Mouse (Mus musculus) liver, embryonic 14.5 days (tissue): Measurements from ENCODE around the gene Gjb6. TPM values are rescaled to one million over a fixed set of nuclear protein-coding genes. Genes with fewer than 3 reads are reported as not detected.

ENCODE experiments used
- ATAC-seq: fragments of 200-750 bp; cut with Nextera tagmentation; 2 replicates; pipeline ENCODE4 v1.8.0; 2017; ENCODE audit warnings: moderate number of reproducible peaks, mild to moderate bottlenecking, moderate library complexity; ENCODE audit not compliant: insufficient read depth
- DNase-seq, 3 experiments: peaks; one replicate each; pipeline ENCODE4 v3.0.0-alpha.2; 2012 to 2013; ENCODE audit warnings: low read depth in 3 of 3, low spot score in 3 of 3
- H3K27ac ChIP-seq: fragments of 300-500 bp; sonication (generic); 2 replicates; pipeline ENCODE4 v1.5.1; 2014; ENCODE audit warnings: moderate library complexity, mild to moderate bottlenecking, control low read depth, inconsistent platforms
- H3K27me3 ChIP-seq: fragments of 300-500 bp; sonication (generic); 2 replicates; pipeline ENCODE4 v1.6.1; 2014; ENCODE audit warnings: mild to moderate bottlenecking, low read length, moderate library complexity; ENCODE audit not compliant: control insufficient read depth, insufficient read depth
- H3K36me3 ChIP-seq: fragments of 300-500 bp; sonication (generic); replicated peaks from 2 replicates; pipeline ENCODE4 v1.6.1; 2014; ENCODE audit warnings: low read depth; ENCODE audit not compliant: control insufficient read depth, insufficient read depth
- H3K4me1 ChIP-seq, 2 experiments: fragments of 200-500 bp in 1 of 2; fragments of 300-500 bp in 1 of 2; sonication (generic) in 1 of 2; replicated peaks; 2 replicates each; pipeline ENCODE4 v1.6.1; 2012 to 2014; ENCODE audit warnings: antibody characterized with exemption in 1 of 2, inconsistent platforms in 1 of 2, low read length in 1 of 2; ENCODE audit not compliant: control insufficient read depth in 2 of 2, insufficient read depth in 2 of 2
- H3K4me2 ChIP-seq: fragments of 300-500 bp; sonication (generic); 2 replicates; pipeline ENCODE4 v1.6.1; 2014; ENCODE audit warnings: low read depth, mild to moderate bottlenecking, control low read depth, moderate library complexity
- H3K4me3 ChIP-seq, 2 experiments: fragments of 200-500 bp in 1 of 2; fragments of 300-500 bp in 1 of 2; sonication (generic) in 1 of 2; 2 replicates each; pipeline ENCODE4 v1.5.1; 2012 to 2014; ENCODE audit warnings: low read depth in 2 of 2, low read length in 2 of 2, mild to moderate bottlenecking in 2 of 2, control low read depth in 1 of 2, inconsistent platforms in 1 of 2, moderate library complexity in 1 of 2; ENCODE audit not compliant: insufficient read depth in 1 of 2
- H3K9ac ChIP-seq: fragments of 300-500 bp; sonication (generic); replicated peaks from 2 replicates; pipeline ENCODE4 v1.6.1; 2014; ENCODE audit warnings: mild to moderate bottlenecking, control low read depth, moderate library complexity
- H3K9me3 ChIP-seq: fragments of 300-500 bp; sonication (generic); 2 replicates; pipeline ENCODE4 v1.6.1; 2016; ENCODE audit warnings: low read length, mixed read lengths; ENCODE audit not compliant: control insufficient read depth
- CTCF ChIP-seq: IDR thresholded peaks from 2 replicates; pipeline ENCODE4 v1.5.1; 2016; ENCODE audit warnings: antibody characterized with exemption, low read depth, control low read depth
- EP300 ChIP-seq: IDR thresholded peaks from 2 replicates; pipeline ENCODE4 v1.6.1; 2016; ENCODE audit warnings: antibody characterized with exemption, low read depth
- WGBS: fragments of 180-500 bp; shearing (Covaris S2); extraction: QIAGEN DNeasy Blood & Tissue Kit; methylation state at CpG from one replicate; pipeline ENCODE4 v1.1.7; 2014; ENCODE audit not compliant: insufficient replicate concordance; 5-methylcytosine and 5-hydroxymethylcytosine counted together
- polyA plus RNA-seq, 2 experiments: library from polyadenylated mRNA; depleted of rRNA in 1 of 2; stranded (reverse) in 1 of 2; unstranded in 1 of 2; fragments of >200 nt; fragmentation: Nextera tagmentation in 1 of 2; extraction: Ambion mirVana in 1 of 2; gene quantifications; 2 replicates each; pipeline versions ENCODE4 v1.2.1 to v1.2.3; 2012 to 2014

Gene Gjb6
- polyA plus RNA-seq, 2 experiments: 0.06 TPM; not detected in 1

- Histone ChIP-seq H3K4me1 (peaks cover 0 to 17% of the 10 kb centered on the region in 2 experiments; a peak in 2 of 4 replicates), H3K9ac (no peak overlapping the region), H3K27me3 (no peaks in the 10 kb centered on the region), H3K27ac (no peak overlapping the region), H3K9me3 (no peaks in the 10 kb centered on the region), H3K4me2 (no peak overlapping the region), H3K36me3 (no peaks in the 10 kb centered on the region), H3K4me3 (no peak overlapping the region)
- no peak for TF ChIP-seq EP300
- peak; percentile 69 for TF ChIP-seq CTCF
- DNase-seq: no peak
- no peak for ATAC-seq
- WGBS: 4% methylated on average over 8 of the region's 8 CpGs
Measured at GRCm38 (mm10) chr14:57093029-57093428, 40.4 kb downstream of the Gjb6 start.

GRCm38 (mm10) chr14:57090001-57090400, 43.4 kb downstream of the Gjb6 start:
- no peak for DNase-seq
- H3K4me3 ChIP-seq: no peak overlapping the region
- no peaks in the 10 kb centered on the region for H3K27me3 ChIP-seq
- H3K36me3 ChIP-seq: no peaks in the 10 kb centered on the region
- 32% methylated on average over 2 of the region's 2 CpGs for WGBS
- H3K9me3 ChIP-seq: no peaks in the 10 kb centered on the region
- peaks cover 0 to 10% of the 10 kb centered on the region in 2 experiments; a peak in 2 of 4 replicates for H3K4me1 ChIP-seq
- peak overlapping the region; percentile 39; the same call in 1 of the 2 replicates for H3K27ac ChIP-seq
- TF ChIP-seq CTCF: no peak
- no peak for TF ChIP-seq EP300
- ATAC-seq: 0 out of 2 replicates have a peak, but pooled peaks have one; percentile 52
- no peak overlapping the region for H3K9ac ChIP-seq
- H3K4me2 ChIP-seq: no peak overlapping the region

DNA sequence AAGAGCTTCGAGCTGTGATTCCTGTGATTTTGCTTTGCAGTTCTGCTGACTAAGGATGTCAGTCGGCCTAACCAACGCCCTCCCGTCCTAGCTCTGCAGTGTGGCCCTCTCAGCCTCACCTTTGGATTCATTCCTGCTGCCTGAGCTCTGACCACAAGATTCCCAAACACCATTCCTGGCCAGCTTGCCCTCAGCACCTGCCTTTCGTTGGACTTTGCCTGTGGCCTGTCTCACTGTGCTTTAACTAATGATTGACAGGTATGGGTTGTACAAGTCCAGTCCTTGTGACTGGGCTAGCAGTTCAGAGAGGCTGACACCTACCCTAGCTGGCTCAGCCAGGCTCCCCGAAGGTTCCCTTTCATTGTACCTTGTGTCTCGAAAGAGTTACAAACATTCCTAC, 44.3 kb downstream of the Gjb6 start:
- H3K4me1 ChIP-seq: peaks cover 0 to 10% of the 10 kb centered on the region in 2 experiments; a peak in 2 of 4 replicates
- peak overlapping the region; percentile 15; the same call in 1 of the 2 replicates for H3K4me2 ChIP-seq
- H3K9ac ChIP-seq: no peak overlapping the region
- peak overlapping the region; percentile 39; the same call in 1 of the 2 replicates for H3K27ac ChIP-seq
- WGBS: 57% methylated on average over 7 of the region's 7 CpGs
- H3K27me3 ChIP-seq: no peaks in the 10 kb centered on the region
- no peak overlapping the region for H3K4me3 ChIP-seq
- no peak for TF ChIP-seq CTCF
- TF ChIP-seq EP300: no peak
- no peaks in the 10 kb centered on the region for H3K36me3 ChIP-seq
- DNase-seq (no peak), ATAC-seq (peak; percentile 82)
- H3K9me3 ChIP-seq: no peaks in the 10 kb centered on the region

DNA sequence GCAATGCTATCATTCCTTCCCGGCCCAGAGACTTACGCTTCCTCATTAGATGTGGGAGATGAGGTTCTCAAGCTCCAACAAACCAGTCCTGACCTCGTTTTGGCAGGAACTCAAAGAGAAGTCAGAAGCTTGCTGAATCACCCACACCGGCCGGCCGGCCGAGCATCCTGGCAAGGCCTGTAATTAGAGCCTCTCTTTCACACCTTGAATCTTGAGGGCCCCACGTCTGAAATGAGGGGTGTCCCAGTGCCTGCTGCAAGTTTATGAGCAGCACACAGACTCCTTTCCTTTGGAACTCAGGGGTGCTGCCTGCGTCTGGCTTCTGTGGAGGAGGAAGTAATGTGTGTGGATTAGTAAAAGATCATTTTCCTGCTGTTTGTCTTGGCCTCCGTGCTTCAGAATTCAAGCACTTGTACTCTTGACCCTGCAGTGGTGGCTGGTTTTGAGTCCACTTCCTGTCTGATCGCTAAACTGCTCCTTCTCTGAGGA, 49.2 kb downstream of the Gjb6 start:
- 38% methylated on average over 11 of the region's 11 CpGs for WGBS
- Histone ChIP-seq H3K27ac (no peak overlapping the region), H3K9ac (no peak overlapping the region), H3K4me1 (peaks cover 0 to 4% of the 10 kb centered on the region in 2 experiments; a peak in 1 of 4 replicates), H3K36me3 (no peaks in the 10 kb centered on the region), H3K27me3 (no peaks in the 10 kb centered on the region), H3K9me3 (no peaks in the 10 kb centered on the region), H3K4me2 (no peak overlapping the region), H3K4me3 (no peak overlapping the region)
- no peak for DNase-seq
- TF ChIP-seq CTCF: no peak
- no peak for TF ChIP-seq EP300
- no peak for ATAC-seq

DNA sequence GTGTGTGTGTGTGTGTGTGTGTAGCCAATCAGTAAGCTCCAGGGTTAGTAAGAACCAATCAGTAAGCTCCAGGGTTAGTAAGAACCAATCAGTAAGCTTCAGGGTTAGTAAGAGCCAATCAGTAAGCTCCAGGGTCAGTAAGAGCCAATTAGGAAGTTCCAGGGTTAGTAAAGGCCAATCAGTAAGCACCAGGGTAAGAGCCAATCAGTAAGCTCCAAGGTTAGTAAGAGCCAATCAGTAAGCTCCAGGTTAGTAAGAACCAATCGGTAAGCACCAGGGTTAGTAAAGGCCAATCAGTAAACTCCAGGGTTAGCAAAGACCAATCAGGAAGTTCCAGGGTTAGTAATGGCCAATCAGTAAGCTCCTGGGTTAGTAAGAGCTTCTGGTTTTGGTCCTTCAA, 50.5 kb downstream of the Gjb6 start:
- Histone ChIP-seq H3K36me3 (no peaks in the 10 kb centered on the region), H3K27ac (no peak overlapping the region), H3K9ac (no peak overlapping the region), H3K4me1 (no peaks in the 10 kb centered on the region), H3K27me3 (no peaks in the 10 kb centered on the region), H3K4me3 (no peak overlapping the region), H3K4me2 (no peak overlapping the region), H3K9me3 (no peaks in the 10 kb centered on the region)
- 86% methylated on average over 1 of the region's 1 CpGs for WGBS
- ATAC-seq (no peak), DNase-seq (no peak)
- no peak for TF ChIP-seq CTCF
- no peak for TF ChIP-seq EP300
